Mouse (Mus musculus) urinary bladder, adult 2 months (tissue): ENCODE results near the gene Lyrm4. TPM values are rescaled to one million over a fixed set of nuclear protein-coding genes. Genes with fewer than 3 reads are reported as not detected.

ENCODE experiments used
- DNase-seq: peaks from one replicate; pipeline ENCODE4 v3.0.0; 2022; ENCODE audit warnings: low spot score
- polyA plus RNA-seq: library from polyadenylated mRNA; depleted of rRNA; stranded (reverse); fragments of >200 nt; gene quantifications from 2 replicates; pipeline ENCODE4 v1.2.3, GENCODE M21; 2012

Gene Lyrm4
- polyA plus RNA-seq, 1 experiment, result 6.5 TPM

GRCm38 (mm10) chr13:36096684-36097383, 20.5 kb downstream of the Lyrm4 start:
- no peak for DNase-seq

GRCm38 (mm10) chr13:36088168-36088567, 29.2 kb downstream of the Lyrm4 start:
- DNase-seq, result no peak

GRCm38 (mm10) chr13:36087427-36087826, 29.9 kb downstream of the Lyrm4 start:
- DNase-seq, result no peak

- no peak for DNase-seq
These were observed 30.5 kb downstream of the Lyrm4 start for GRCm38 (mm10) chr13:36086608-36087391.

- DNase-seq, result no peak
These were observed 31.4 kb downstream of the Lyrm4 start for GRCm38 (mm10) chr13:36085971-36086370.

- DNase-seq, result no peak
These were observed 32.6 kb downstream of the Lyrm4 start for GRCm38 (mm10) chr13:36084701-36085100.

GRCm38 (mm10) chr13:36081591-36081990, 35.7 kb downstream of the Lyrm4 start:
- DNase-seq, result no peak

GRCm38 (mm10) chr13:36074484-36074883, 42.8 kb downstream of the Lyrm4 start:
- no peak for DNase-seq

GRCm38 (mm10) chr13:36066676-36067075, 50.6 kb downstream of the Lyrm4 start:
- no peak for DNase-seq

- no peak for DNase-seq
These were observed 59.8 kb downstream of the Lyrm4 start for GRCm38 (mm10) chr13:36057489-36057888.

GRCm38 (mm10) chr13:36056925-36057324, 60.4 kb downstream of the Lyrm4 start:
- DNase-seq, result no peak

GRCm38 (mm10) chr13:36056509-36056908, 60.8 kb downstream of the Lyrm4 start:
- no peak for DNase-seq

- no peak for DNase-seq
These were observed 81.8 kb downstream of the Lyrm4 start for GRCm38 (mm10) chr13:36035528-36035927.

- no peak for DNase-seq
These were observed 85.4 kb downstream of the Lyrm4 start for GRCm38 (mm10) chr13:36031959-36032358.

GRCm38 (mm10) chr13:36019309-36020274, 97.7 kb downstream of the Lyrm4 start:
- DNase-seq, result no peak

- no peak for DNase-seq
These were observed 99.3 kb downstream of the Lyrm4 start for GRCm38 (mm10) chr13:36018017-36018416.

- no peak for DNase-seq
These were observed 101.7 kb downstream of the Lyrm4 start for GRCm38 (mm10) chr13:36015636-36016035.

- no peak for DNase-seq
These were observed 107.3 kb downstream of the Lyrm4 start for GRCm38 (mm10) chr13:36009981-36010380.

GRCm38 (mm10) chr13:36000798-36001197, 116.5 kb downstream of the Lyrm4 start:
- DNase-seq, result no peak

GRCm38 (mm10) chr13:35997606-35998005, 119.7 kb downstream of the Lyrm4 start:
- no peak for DNase-seq

GRCm38 (mm10) chr13:35995696-35996426, 121.5 kb downstream of the Lyrm4 start:
- DNase-seq, result no peak
